Mouse (Mus musculus): ENCODE results near the gene Bcor. TPM values are rescaled to one million over a fixed set of nuclear protein-coding genes. Genes with fewer than 3 reads are reported as not detected.

The Bcor gene
- polyA plus RNA-seq, 1 experiment from 2014 or later, result 17.9 TPM

- 4% methylated on average over 51 of the region's 51 CpGs for WGBS
- H3K27me3 ChIP-seq (ENCODE audit: low read depth, poor library complexity, severe bottlenecking), result peaks cover 99% of the 10 kb centered on the region
- H3K9me3 ChIP-seq (replicated peaks), result no peaks in the 10 kb centered on the region
- H3K4me3 ChIP-seq, result peak overlapping the region; percentile 48
- DNase-seq (ENCODE audit: low spot score), result peak; percentile 57
- H3K36me3 ChIP-seq, result no peaks in the 10 kb centered on the region
- H3K4me1 ChIP-seq, result peaks cover 57% of the 10 kb centered on the region
- peak overlapping the region; percentile 88 for H3K27ac ChIP-seq (replicated peaks)
Observed at GRCm38 (mm10) chrX:12140086-12140740, 19.9 kb downstream of the Bcor start.

GRCm38 (mm10) chrX:12138266-12138665, 21.9 kb downstream of the Bcor start:
- DNase-seq (ENCODE audit: low spot score), result no peak
- WGBS, result 13% methylated on average over 7 of the region's 7 CpGs
- H3K4me1 ChIP-seq, result peaks cover 67% of the 10 kb centered on the region
- H3K4me3 ChIP-seq, result no peak overlapping the region
- no peaks in the 10 kb centered on the region for H3K9me3 ChIP-seq (replicated peaks)
- peak overlapping the region; percentile 88 for H3K27ac ChIP-seq (replicated peaks)
- peaks cover 99% of the 10 kb centered on the region for H3K27me3 ChIP-seq (ENCODE audit: low read depth, poor library complexity, severe bottlenecking)
- H3K36me3 ChIP-seq, result no peaks in the 10 kb centered on the region

GRCm38 (mm10) chrX:12137121-12137521, 23.0 kb downstream of the Bcor start:
- Histone ChIP-seq H3K4me3 (peak overlapping the region; percentile 53), H3K27ac (replicated peaks) (peak overlapping the region; percentile 88), H3K4me1 (peaks cover 77% of the 10 kb centered on the region), H3K9me3 (replicated peaks) (no peaks in the 10 kb centered on the region), H3K27me3 (ENCODE audit: low read depth, poor library complexity, severe bottlenecking) (peaks cover 100% of the 10 kb centered on the region), H3K36me3 (no peaks in the 10 kb centered on the region)
- under 1% methylated on average over 25 of the region's 25 CpGs for WGBS
- no peak for DNase-seq (ENCODE audit: low spot score)

DNA sequence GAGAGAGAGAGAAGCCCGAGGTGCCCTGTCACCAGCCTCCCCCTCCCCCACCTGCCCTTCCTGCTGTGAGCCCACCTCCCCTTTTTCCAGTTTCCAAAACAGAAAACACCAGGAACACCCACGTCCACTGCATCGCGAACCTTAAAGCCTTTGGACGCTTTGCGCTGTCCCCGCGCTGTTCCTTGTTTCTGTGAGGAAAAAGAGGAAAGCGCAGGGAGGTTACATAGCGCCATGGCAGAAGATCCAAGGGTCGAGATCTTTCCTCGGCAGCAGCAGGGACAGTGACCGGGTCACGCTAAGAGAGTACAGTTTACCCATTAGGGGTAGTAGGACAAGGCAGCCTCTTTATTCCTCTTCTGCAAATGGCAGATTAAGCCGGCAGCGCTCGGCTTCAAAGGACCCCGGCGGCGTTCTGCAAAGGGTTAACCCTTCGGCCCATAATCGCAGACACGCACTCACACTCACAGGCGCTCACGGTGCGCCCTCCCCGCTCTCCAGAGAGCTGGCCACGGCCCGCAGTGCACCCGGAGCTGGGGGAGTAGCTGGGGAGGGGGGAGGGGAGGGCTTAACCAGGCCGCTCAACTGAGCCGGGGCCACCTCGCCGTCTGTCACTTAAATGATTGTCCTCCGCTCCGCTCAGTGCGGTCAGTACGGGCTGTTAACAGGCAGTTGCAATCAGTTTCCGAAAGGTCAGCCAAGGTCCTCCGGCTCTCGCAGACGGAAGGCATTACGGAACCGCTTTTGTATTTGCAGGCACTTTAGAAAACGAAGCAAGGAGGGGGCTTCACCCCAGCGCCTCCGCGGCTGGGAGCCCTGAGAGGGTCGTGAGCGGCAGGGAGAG, 23.7 kb downstream of the Bcor start:
- WGBS, result 2% methylated on average over 50 of the region's 50 CpGs
- peaks cover 77% of the 10 kb centered on the region for H3K4me1 ChIP-seq
- no peaks in the 10 kb centered on the region for H3K9me3 ChIP-seq (replicated peaks)
- peak overlapping the region; percentile 88 for H3K27ac ChIP-seq (replicated peaks)
- peak; percentile 72 for DNase-seq (ENCODE audit: low spot score)
- peak overlapping the region; percentile 53 for H3K4me3 ChIP-seq
- no peaks in the 10 kb centered on the region for H3K36me3 ChIP-seq
- peaks cover 100% of the 10 kb centered on the region for H3K27me3 ChIP-seq (ENCODE audit: low read depth, poor library complexity, severe bottlenecking)

DNA sequence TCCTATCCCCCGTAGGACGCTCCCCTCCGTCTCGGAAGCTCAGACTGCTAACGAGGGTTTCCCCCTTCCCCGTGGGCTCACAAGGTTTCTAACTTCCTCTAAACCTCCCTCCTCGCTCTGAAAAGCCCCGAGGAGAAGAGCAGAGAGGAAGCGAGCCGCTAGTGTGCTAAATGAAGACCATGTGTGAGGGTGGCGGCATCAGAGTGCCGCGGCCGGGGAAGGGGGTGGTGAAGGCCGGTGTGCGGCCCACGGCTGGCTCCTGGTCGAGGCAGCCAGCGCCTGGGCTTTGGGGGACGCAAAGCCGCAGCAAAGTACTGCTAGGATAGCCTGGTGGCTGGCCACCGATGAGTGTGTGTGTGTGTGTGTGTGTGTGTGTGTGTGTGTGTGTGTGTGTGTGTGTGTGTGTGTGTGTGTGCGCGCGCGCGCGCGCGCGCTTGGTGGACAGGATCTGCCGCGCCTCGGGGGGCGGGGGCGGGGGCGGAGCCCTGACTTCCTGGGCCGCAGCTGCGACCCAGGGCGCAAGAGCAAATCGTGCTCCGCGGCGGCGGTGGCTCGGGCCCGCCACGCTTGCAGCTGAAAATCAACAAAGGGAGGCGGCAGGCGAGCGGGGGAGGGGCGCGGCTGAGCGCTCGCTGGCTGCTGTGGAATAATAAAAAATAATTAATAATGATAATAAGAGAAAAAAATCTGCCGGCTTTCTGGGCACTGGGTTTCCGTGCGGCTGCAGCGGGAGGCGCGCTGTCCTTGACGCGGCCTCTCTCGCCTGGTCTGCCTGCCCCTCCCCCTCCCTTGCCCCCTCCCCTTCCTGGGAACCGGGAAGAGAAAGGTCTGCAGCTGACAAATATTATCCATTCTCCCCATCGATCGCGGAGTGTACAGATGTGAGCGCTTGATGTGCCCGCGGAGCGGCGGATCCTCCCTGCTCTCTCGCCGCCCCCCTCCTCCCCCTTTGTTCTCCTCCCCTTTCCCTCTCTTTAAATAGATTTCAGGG, 24.7 kb downstream of the Bcor start:
- H3K27me3 ChIP-seq (ENCODE audit: low read depth, poor library complexity, severe bottlenecking), result peaks cover 100% of the 10 kb centered on the region
- 4% methylated on average over 51 of the region's 75 CpGs for WGBS
- H3K36me3 ChIP-seq, result no peaks in the 10 kb centered on the region
- no peaks in the 10 kb centered on the region for H3K9me3 ChIP-seq (replicated peaks)
- H3K4me1 ChIP-seq, result peaks cover 77% of the 10 kb centered on the region
- peak overlapping the region; percentile 53 for H3K4me3 ChIP-seq
- DNase-seq (ENCODE audit: low spot score), result peak; percentile 68
- peak overlapping the region; percentile 88 for H3K27ac ChIP-seq (replicated peaks)

DNA sequence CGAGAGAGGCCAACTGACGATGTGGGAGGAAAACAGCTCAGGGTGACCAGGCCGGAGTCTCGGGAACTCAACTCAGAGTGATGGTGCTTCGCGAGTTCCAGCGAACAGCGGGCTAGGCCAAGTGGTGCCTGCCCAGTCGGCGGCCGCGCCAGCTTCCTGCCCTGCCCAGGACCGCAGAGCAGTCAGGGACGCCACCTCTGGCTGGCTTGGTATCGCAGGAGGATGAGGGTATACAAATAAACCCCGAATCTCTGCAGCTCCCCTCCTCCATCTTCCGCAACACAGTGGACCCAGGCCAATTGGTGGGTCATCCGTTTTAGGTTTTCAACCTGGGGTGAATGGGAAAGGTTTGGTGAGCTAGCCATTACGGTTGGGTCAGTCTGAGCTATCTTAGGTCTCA, 25.6 kb downstream of the Bcor start:
- peak; percentile 71 for DNase-seq (ENCODE audit: low spot score)
- 4% methylated on average over 19 of the region's 19 CpGs for WGBS
- Histone ChIP-seq H3K9me3 (replicated peaks) (no peaks in the 10 kb centered on the region), H3K36me3 (no peaks in the 10 kb centered on the region), H3K27me3 (ENCODE audit: low read depth, poor library complexity, severe bottlenecking) (peaks cover 100% of the 10 kb centered on the region), H3K4me3 (peak overlapping the region; percentile 53), H3K4me1 (peaks cover 77% of the 10 kb centered on the region), H3K27ac (replicated peaks) (peak overlapping the region; percentile 88)

DNA sequence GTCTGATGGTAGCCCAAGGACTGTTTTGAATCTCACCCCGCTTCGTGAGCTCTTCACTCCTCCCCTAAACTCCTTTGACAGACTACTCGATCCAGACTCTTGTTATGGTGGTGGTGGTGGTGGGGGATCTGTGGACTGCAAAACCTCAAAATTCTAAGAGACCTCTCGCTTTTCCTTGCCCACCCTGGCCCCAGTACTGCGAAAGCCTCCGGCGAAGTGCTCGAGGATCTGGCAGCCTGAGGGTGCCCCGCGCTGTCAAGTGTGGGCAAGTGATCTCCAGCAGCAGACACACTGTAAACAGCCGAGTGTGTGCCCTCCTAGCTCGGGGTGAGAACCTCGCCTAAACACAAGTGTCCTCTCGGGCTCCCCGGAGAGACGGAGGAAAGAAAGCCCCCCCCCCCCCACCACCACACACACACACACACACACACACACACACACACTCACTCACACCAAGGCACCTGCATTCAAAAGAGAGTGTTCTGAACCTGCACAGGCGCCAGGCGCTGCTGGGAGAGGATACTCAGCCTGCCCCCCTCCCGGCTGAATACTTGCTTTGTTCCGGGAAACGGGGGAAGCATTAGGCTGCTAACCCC, 26.2 kb downstream of the Bcor start:
- DNase-seq (ENCODE audit: low spot score), result peak; percentile 34
- Histone ChIP-seq H3K9me3 (replicated peaks) (no peaks in the 10 kb centered on the region), H3K4me3 (peak overlapping the region; percentile 53), H3K36me3 (no peaks in the 10 kb centered on the region), H3K27ac (replicated peaks) (peak overlapping the region; percentile 88), H3K4me1 (peaks cover 77% of the 10 kb centered on the region), H3K27me3 (ENCODE audit: low read depth, poor library complexity, severe bottlenecking) (peaks cover 100% of the 10 kb centered on the region)
- WGBS, result 3% methylated on average over 17 of the region's 21 CpGs

- Histone ChIP-seq H3K27ac (replicated peaks) (peak overlapping the region; percentile 88), H3K36me3 (no peaks in the 10 kb centered on the region), H3K4me3 (peak overlapping the region; percentile 53), H3K4me1 (peaks cover 77% of the 10 kb centered on the region), H3K27me3 (ENCODE audit: low read depth, poor library complexity, severe bottlenecking) (peaks cover 100% of the 10 kb centered on the region), H3K9me3 (replicated peaks) (no peaks in the 10 kb centered on the region)
- DNase-seq (ENCODE audit: low spot score), result peak; percentile 72
- 2% methylated on average over 49 of the region's 49 CpGs for WGBS
Observed at GRCm38 (mm10) chrX:12133178-12133835, 26.8 kb downstream of the Bcor start.

GRCm38 (mm10) chrX:12132541-12133177, 27.5 kb downstream of the Bcor start:
- WGBS, result 30% methylated on average over 8 of the region's 8 CpGs
- Histone ChIP-seq H3K9me3 (replicated peaks) (no peaks in the 10 kb centered on the region), H3K4me1 (peaks cover 70% of the 10 kb centered on the region), H3K27me3 (ENCODE audit: low read depth, poor library complexity, severe bottlenecking) (peaks cover 100% of the 10 kb centered on the region), H3K4me3 (peak overlapping the region; percentile 53), H3K36me3 (no peaks in the 10 kb centered on the region), H3K27ac (replicated peaks) (peak overlapping the region; percentile 88; the same call in 1 of the 2 replicates)
- no peak for DNase-seq (ENCODE audit: low spot score)

DNA sequence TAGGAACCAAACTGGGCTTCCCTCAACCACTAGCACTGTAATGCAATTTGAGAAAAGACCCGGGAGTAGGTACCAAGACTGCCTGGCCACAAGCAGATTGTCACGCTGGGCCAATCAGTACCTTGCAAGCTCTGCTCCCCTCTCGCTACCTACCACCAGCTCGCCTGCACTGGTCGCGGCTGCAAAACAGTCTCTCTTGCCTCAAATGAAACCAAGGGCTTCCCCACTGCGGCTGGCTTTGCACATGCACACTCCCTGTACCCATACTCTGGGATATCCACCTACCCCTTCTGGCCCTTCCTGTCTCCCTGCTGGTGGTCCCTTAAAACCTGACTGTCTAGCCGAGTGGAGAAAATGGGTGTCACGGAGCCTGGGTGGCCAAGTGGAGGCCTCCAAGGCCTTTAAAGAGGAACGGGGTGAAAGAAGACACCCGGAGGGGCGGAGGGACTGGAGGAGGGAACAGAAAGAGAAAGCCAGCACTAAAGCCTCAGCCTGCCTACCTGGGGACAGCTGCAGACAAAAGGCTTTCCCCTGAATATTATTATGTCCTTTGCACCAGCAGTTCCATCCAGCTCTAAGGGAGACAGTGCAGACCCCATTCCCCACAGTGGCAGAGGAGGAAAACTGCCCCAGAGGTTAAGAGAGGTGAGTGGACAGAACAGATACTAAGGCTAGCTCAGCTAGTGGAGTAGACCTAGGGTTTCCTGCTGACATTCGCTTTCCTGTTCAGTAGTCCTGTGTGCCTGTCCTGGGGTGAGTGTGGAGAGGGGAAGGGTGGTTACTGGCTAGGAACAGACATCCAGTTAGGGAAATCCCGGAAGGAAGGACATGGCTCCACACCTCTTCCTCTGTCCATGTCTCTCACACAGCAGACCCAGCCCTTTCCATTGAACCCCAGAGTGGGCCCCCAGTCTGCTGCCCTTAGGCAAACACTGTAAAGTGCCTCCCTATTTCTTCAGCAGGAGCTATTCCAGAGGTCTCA, 30.0 kb downstream of the Bcor start:
- Histone ChIP-seq H3K27me3 (ENCODE audit: low read depth, poor library complexity, severe bottlenecking) (peaks cover 100% of the 10 kb centered on the region), H3K27ac (replicated peaks) (no peak overlapping the region), H3K4me3 (no peak overlapping the region), H3K9me3 (replicated peaks) (no peaks in the 10 kb centered on the region), H3K36me3 (no peaks in the 10 kb centered on the region), H3K4me1 (peaks cover 74% of the 10 kb centered on the region)
- no peak for DNase-seq (ENCODE audit: low spot score)
- WGBS, result 12% methylated on average over 14 of the region's 14 CpGs
